Mouse (Mus musculus): ENCODE results near the gene Asb18. TPM values are rescaled to one million over a fixed set of nuclear protein-coding genes. Genes with fewer than 3 reads are reported as not detected.

Gene Asb18
- total and polyA plus RNA-seq, 3 experiments: 20.7 to 35.3 (median 22.9) TPM

GRCm38 (mm10) chr1:89922282-89922681, 92.2 kb downstream of the Asb18 start:
- DNase-seq: no peak
- no peak overlapping the region for H3K4me3 ChIP-seq
- no peak overlapping the region for H3K9ac ChIP-seq (ENCODE audit: low read depth, low read length)
- 4% methylated on average over 7 of the region's 7 CpGs for WGBS
- intact Hi-C loops (cut with DNase I): no loop called here
- no peaks in the 10 kb centered on the region for H3K36me3 ChIP-seq (ENCODE audit: control insufficient read depth, insufficient read depth, low read length)
- peaks cover 15% of the 10 kb centered on the region for H3K27me3 ChIP-seq (ENCODE audit: control insufficient read depth, insufficient read depth, low read length)
- TF ChIP-seq POLR2A (IDR thresholded peaks at IDR 0.05; ENCODE audit: insufficient read depth, low read depth, low read length) (no peak), EP300 (IDR thresholded peaks at IDR 0.05; ENCODE audit: insufficient read depth, low read depth, low read length) (no peak), CTCF (IDR thresholded peaks at IDR 0.05) (no peak)
- no peaks in the 10 kb centered on the region for H3K4me1 ChIP-seq (ENCODE audit: control insufficient read depth, insufficient read depth, low read length)
- H3K27ac ChIP-seq: no peak overlapping the region
- no peaks in the 10 kb centered on the region for H3K79me2 ChIP-seq (replicated peaks; ENCODE audit: control insufficient read depth, insufficient read depth, low read length)

- Histone ChIP-seq H3K36me3 (ENCODE audit: control insufficient read depth, insufficient read depth, low read length) (no peaks in the 10 kb centered on the region), H3K4me1 (ENCODE audit: control insufficient read depth, insufficient read depth, low read length) (no peaks in the 10 kb centered on the region), H3K9ac (ENCODE audit: low read depth, low read length) (no peak overlapping the region), H3K79me2 (replicated peaks; ENCODE audit: control insufficient read depth, insufficient read depth, low read length) (no peaks in the 10 kb centered on the region), H3K4me3 (no peak overlapping the region), H3K27me3 (ENCODE audit: control insufficient read depth, insufficient read depth, low read length) (peaks cover 13% of the 10 kb centered on the region), H3K27ac (no peak overlapping the region)
- DNase-seq: no peak
- TF ChIP-seq POLR2A (IDR thresholded peaks at IDR 0.05; ENCODE audit: insufficient read depth, low read depth, low read length) (no peak), EP300 (IDR thresholded peaks at IDR 0.05; ENCODE audit: insufficient read depth, low read depth, low read length) (no peak), CTCF (IDR thresholded peaks at IDR 0.05) (no peak)
- intact Hi-C loops (cut with DNase I): no loop called here
- 7% methylated on average over 10 of the region's 10 CpGs for WGBS
Observed at GRCm38 (mm10) chr1:89921806-89922205, 92.7 kb downstream of the Asb18 start.

GRCm38 (mm10) chr1:89919206-89919605, 95.3 kb downstream of the Asb18 start:
- Histone ChIP-seq H3K27ac (no peak overlapping the region), H3K36me3 (ENCODE audit: control insufficient read depth, insufficient read depth, low read length) (no peaks in the 10 kb centered on the region), H3K9ac (ENCODE audit: low read depth, low read length) (no peak overlapping the region), H3K4me3 (no peak overlapping the region), H3K79me2 (replicated peaks; ENCODE audit: control insufficient read depth, insufficient read depth, low read length) (no peaks in the 10 kb centered on the region), H3K27me3 (ENCODE audit: control insufficient read depth, insufficient read depth, low read length) (peaks cover 9% of the 10 kb centered on the region), H3K4me1 (ENCODE audit: control insufficient read depth, insufficient read depth, low read length) (no peaks in the 10 kb centered on the region)
- intact Hi-C loops (cut with DNase I): no loop called here
- DNase-seq: no peak
- WGBS: 83% methylated on average over 6 of the region's 6 CpGs
- no peak for TF ChIP-seq EP300 (IDR thresholded peaks at IDR 0.05; ENCODE audit: insufficient read depth, low read depth, low read length)
- TF ChIP-seq POLR2A (IDR thresholded peaks at IDR 0.05; ENCODE audit: insufficient read depth, low read depth, low read length): no peak
- TF ChIP-seq CTCF (IDR thresholded peaks at IDR 0.05): no peak

- WGBS: 25% methylated on average over 18 of the region's 18 CpGs
- Histone ChIP-seq H3K4me1 (ENCODE audit: control insufficient read depth, insufficient read depth, low read length) (no peaks in the 10 kb centered on the region), H3K36me3 (ENCODE audit: control insufficient read depth, insufficient read depth, low read length) (no peaks in the 10 kb centered on the region), H3K27ac (no peak overlapping the region), H3K27me3 (ENCODE audit: control insufficient read depth, insufficient read depth, low read length) (peaks cover 5% of the 10 kb centered on the region), H3K79me2 (replicated peaks; ENCODE audit: control insufficient read depth, insufficient read depth, low read length) (no peaks in the 10 kb centered on the region), H3K4me3 (no peak overlapping the region), H3K9ac (ENCODE audit: low read depth, low read length) (no peak overlapping the region)
- DNase-seq: no peak
- TF ChIP-seq CTCF (IDR thresholded peaks at IDR 0.05) (no peak), POLR2A (IDR thresholded peaks at IDR 0.05; ENCODE audit: insufficient read depth, low read depth, low read length) (no peak), EP300 (IDR thresholded peaks at IDR 0.05; ENCODE audit: insufficient read depth, low read depth, low read length) (no peak)
- intact Hi-C loops (cut with DNase I): no loop called here
Observed at GRCm38 (mm10) chr1:89918111-89918510, 96.4 kb downstream of the Asb18 start.

GRCm38 (mm10) chr1:89913611-89914010, 100.9 kb downstream of the Asb18 start:
- TF ChIP-seq EP300 (IDR thresholded peaks at IDR 0.05; ENCODE audit: insufficient read depth, low read depth, low read length) (no peak), POLR2A (IDR thresholded peaks at IDR 0.05; ENCODE audit: insufficient read depth, low read depth, low read length) (no peak), CTCF (IDR thresholded peaks at IDR 0.05) (no peak)
- 75% methylated on average over 4 of the region's 4 CpGs for WGBS
- Histone ChIP-seq H3K27me3 (ENCODE audit: control insufficient read depth, insufficient read depth, low read length) (no peaks in the 10 kb centered on the region), H3K4me3 (no peak overlapping the region), H3K79me2 (replicated peaks; ENCODE audit: control insufficient read depth, insufficient read depth, low read length) (no peaks in the 10 kb centered on the region), H3K36me3 (ENCODE audit: control insufficient read depth, insufficient read depth, low read length) (no peaks in the 10 kb centered on the region), H3K9ac (ENCODE audit: low read depth, low read length) (no peak overlapping the region), H3K4me1 (ENCODE audit: control insufficient read depth, insufficient read depth, low read length) (no peaks in the 10 kb centered on the region), H3K27ac (no peak overlapping the region)
- DNase-seq: no peak
- intact Hi-C loops (cut with DNase I): no loop called here

DNA sequence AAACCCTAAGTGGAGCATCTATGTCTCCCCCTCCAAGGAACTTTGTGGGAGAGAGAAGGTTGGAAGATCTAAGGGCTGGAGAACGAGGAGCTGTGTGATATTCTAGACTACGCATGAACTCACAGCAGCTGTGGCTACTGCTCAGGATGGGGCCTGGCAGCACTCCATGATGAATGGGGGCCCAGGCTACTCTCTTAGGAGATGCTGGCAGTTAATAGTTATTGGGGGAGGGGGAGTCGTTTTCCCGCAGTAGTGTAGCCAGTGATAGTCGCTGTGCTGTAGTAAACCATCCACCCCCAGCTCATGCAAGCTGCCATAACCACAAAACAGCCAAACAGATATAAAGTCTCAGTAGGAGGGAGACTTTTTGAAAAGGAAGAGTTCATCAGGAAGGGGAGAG, 102.1 kb downstream of the Asb18 start:
- Histone ChIP-seq H3K9ac (ENCODE audit: low read depth, low read length) (no peak overlapping the region), H3K4me1 (ENCODE audit: control insufficient read depth, insufficient read depth, low read length) (no peaks in the 10 kb centered on the region), H3K36me3 (ENCODE audit: control insufficient read depth, insufficient read depth, low read length) (no peaks in the 10 kb centered on the region), H3K27me3 (ENCODE audit: control insufficient read depth, insufficient read depth, low read length) (no peaks in the 10 kb centered on the region), H3K79me2 (replicated peaks; ENCODE audit: control insufficient read depth, insufficient read depth, low read length) (no peaks in the 10 kb centered on the region), H3K27ac (no peak overlapping the region), H3K4me3 (no peak overlapping the region)
- TF ChIP-seq CTCF (IDR thresholded peaks at IDR 0.05) (no peak), EP300 (IDR thresholded peaks at IDR 0.05; ENCODE audit: insufficient read depth, low read depth, low read length) (no peak), POLR2A (IDR thresholded peaks at IDR 0.05; ENCODE audit: insufficient read depth, low read depth, low read length) (no peak)
- no peak for DNase-seq
- intact Hi-C loops (cut with DNase I): no loop called here
- 55% methylated on average over 5 of the region's 5 CpGs for WGBS

Measured in heart, adult 2 months (tissue).